Mouse (Mus musculus): ENCODE results near the gene Cops9. TPM values are rescaled to one million over a fixed set of nuclear protein-coding genes. Genes with fewer than 3 reads are reported as not detected.

The Cops9 gene
- polyA plus RNA-seq, 1 experiment from 2014 or later = 396 TPM

DNA sequence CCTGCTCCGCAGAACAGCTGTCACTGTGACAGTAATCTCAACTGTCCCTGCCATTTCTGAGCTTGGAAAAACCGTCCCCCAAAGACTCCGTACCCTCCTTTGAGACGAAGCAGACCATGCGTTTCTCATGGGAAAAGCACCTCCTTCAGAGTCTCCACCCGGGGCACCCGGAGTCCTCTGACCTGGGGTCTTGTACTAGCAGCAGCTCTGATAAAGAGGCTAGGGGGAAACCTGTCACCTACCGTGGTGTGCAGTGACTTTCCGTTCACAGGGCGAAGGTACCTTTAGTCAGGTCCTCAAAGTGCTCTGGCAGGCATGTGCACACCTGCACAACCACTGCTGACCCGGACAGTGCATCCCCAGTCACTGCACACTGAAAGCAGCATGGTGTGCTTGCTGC lies 5.1 kb downstream of the Cops9 start:
- Histone ChIP-seq H3K9me3 (ENCODE audit: control insufficient read depth, low read length) (no peaks in the 10 kb centered on the region), H3K9ac (ENCODE audit: low read length) (no peak overlapping the region), H3K36me3 (ENCODE audit: control insufficient read depth, insufficient read depth, low read length) (peaks cover 11% of the 10 kb centered on the region), H3K4me3 (ENCODE audit: low read depth, low read length) (no peak overlapping the region), H3K4me2 (replicated peaks; ENCODE audit: low read depth) (no peak overlapping the region), H3K27ac (replicated peaks) (no peak overlapping the region), H3K27me3 (ENCODE audit: control insufficient read depth, insufficient read depth, low read length) (no peaks in the 10 kb centered on the region), H3K4me1 (replicated peaks; ENCODE audit: control insufficient read depth, insufficient read depth) (peaks cover 3% of the 10 kb centered on the region; the same call in 1 of the 2 replicates)
- no peak for TF ChIP-seq CTCF (IDR thresholded peaks at IDR 0.05; ENCODE audit: low read depth)
- no peak for TF ChIP-seq EP300 (optimal IDR thresholded peaks at IDR 0.05)
- 91% methylated on average over 11 of the region's 11 CpGs for WGBS
- no peak for DNase-seq (ENCODE audit: low spot score)
- ATAC-seq (ENCODE audit: low FRiP score, low TSS enrichment) = no peak

DNA sequence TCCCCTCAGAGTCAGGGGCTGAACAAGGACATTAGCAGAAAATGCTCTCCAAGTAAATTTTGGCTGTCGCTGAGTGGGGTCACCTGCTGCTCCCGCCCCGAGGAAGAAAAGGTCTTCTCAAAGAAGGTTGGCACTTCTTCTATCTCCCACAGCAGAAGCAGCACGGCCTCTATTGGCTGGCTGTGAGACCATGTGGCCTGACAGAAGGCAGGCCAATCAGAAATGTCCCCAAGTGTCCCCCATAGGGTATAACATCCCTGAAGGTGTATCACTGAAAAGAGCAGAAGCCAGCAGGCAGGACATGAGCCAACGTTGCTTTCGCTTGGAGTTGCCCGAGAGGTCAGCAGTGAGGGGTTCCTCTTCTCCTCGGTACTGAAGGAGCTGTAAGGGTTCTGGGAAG lies 5.8 kb downstream of the Cops9 start:
- TF ChIP-seq CTCF (IDR thresholded peaks at IDR 0.05; ENCODE audit: low read depth) (no peak), EP300 (optimal IDR thresholded peaks at IDR 0.05) (no peak)
- no peak overlapping the region for H3K27ac ChIP-seq (replicated peaks)
- no peak overlapping the region for H3K4me2 ChIP-seq (replicated peaks; ENCODE audit: low read depth)
- H3K4me1 ChIP-seq (replicated peaks; ENCODE audit: control insufficient read depth, insufficient read depth) = peaks cover 3% of the 10 kb centered on the region; the same call in 1 of the 2 replicates
- ATAC-seq (ENCODE audit: low FRiP score, low TSS enrichment) (no peak), DNase-seq (ENCODE audit: low spot score) (no peak)
- no peak overlapping the region for H3K9ac ChIP-seq (ENCODE audit: low read length)
- 81% methylated on average over 8 of the region's 8 CpGs for WGBS
- H3K27me3 ChIP-seq (ENCODE audit: control insufficient read depth, insufficient read depth, low read length) = no peaks in the 10 kb centered on the region
- H3K4me3 ChIP-seq (ENCODE audit: low read depth, low read length) = no peak overlapping the region
- no peaks in the 10 kb centered on the region for H3K9me3 ChIP-seq (ENCODE audit: control insufficient read depth, low read length)
- peaks cover 11% of the 10 kb centered on the region for H3K36me3 ChIP-seq (ENCODE audit: control insufficient read depth, insufficient read depth, low read length)

DNA sequence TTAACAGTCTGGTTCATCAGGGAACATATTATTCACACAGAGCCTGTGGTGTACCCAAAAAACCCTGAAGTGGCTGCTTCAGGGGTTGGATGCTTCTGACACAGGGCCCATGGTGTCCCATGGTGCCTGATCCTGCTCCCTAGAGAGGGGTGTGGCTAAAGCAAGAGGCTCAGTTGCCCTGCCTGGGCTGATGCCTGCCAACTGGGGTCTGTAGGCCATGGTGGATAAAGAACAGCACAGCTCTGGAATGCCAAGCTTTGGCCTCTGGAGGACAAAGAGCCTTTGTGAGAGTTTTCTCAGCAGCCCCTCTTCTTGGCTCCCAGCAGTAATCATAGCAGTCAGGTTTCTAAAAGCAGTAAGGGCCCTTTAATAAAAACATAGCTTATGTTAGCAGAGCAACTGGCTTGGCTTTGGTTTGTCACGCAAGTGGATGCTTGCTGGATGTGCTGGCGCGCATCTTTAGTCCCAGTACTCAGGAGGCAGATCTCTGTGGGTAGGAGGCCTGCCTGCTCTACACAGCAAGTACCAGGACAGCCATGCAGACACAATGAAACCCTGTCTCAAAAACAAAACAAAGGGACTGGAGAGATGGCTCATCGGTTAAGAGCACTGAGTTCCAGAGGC lies 6.7 kb downstream of the Cops9 start:
- H3K27ac ChIP-seq (replicated peaks) = no peak overlapping the region
- WGBS = 70% methylated on average over 4 of the region's 4 CpGs
- H3K4me1 ChIP-seq (replicated peaks; ENCODE audit: control insufficient read depth, insufficient read depth) = no peaks in the 10 kb centered on the region
- peaks cover 11% of the 10 kb centered on the region for H3K36me3 ChIP-seq (ENCODE audit: control insufficient read depth, insufficient read depth, low read length)
- no peaks in the 10 kb centered on the region for H3K27me3 ChIP-seq (ENCODE audit: control insufficient read depth, insufficient read depth, low read length)
- ATAC-seq (ENCODE audit: low FRiP score, low TSS enrichment) (no peak), DNase-seq (ENCODE audit: low spot score) (no peak)
- H3K4me2 ChIP-seq (replicated peaks; ENCODE audit: low read depth) = no peak overlapping the region
- no peaks in the 10 kb centered on the region for H3K9me3 ChIP-seq (ENCODE audit: control insufficient read depth, low read length)
- H3K4me3 ChIP-seq (ENCODE audit: low read depth, low read length) = no peak overlapping the region
- H3K9ac ChIP-seq (ENCODE audit: low read length) = no peak overlapping the region
- TF ChIP-seq CTCF (IDR thresholded peaks at IDR 0.05; ENCODE audit: low read depth) (no peak), EP300 (optimal IDR thresholded peaks at IDR 0.05) (no peak)

DNA sequence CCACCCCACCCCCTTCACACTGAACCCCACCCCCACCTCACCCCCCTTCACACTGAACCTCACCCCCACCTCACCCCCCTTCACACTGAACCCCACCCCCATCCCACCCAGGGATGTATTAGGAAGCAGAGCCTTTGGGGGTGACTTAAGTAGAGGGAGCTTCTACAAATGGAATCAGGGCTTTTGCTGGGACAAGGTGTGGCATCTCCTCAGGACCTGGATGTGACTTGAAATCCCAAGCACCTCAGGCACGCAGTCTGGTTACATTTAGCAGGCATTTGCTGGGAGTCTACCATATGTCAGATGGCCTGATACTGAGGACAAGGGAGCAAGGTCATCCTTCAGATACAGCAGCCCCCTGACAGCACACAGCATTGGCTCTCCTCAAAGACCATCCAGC lies 7.2 kb downstream of the Cops9 start:
- H3K4me2 ChIP-seq (replicated peaks; ENCODE audit: low read depth) = no peak overlapping the region
- H3K27ac ChIP-seq (replicated peaks) = no peak overlapping the region
- no peak overlapping the region for H3K4me3 ChIP-seq (ENCODE audit: low read depth, low read length)
- H3K27me3 ChIP-seq (ENCODE audit: control insufficient read depth, insufficient read depth, low read length) = no peaks in the 10 kb centered on the region
- H3K4me1 ChIP-seq (replicated peaks; ENCODE audit: control insufficient read depth, insufficient read depth) = no peaks in the 10 kb centered on the region
- H3K9ac ChIP-seq (ENCODE audit: low read length) = no peak overlapping the region
- DNase-seq (ENCODE audit: low spot score) (no peak), ATAC-seq (ENCODE audit: low FRiP score, low TSS enrichment) (no peak)
- H3K9me3 ChIP-seq (ENCODE audit: control insufficient read depth, low read length) = no peaks in the 10 kb centered on the region
- peaks cover 11% of the 10 kb centered on the region for H3K36me3 ChIP-seq (ENCODE audit: control insufficient read depth, insufficient read depth, low read length)
- TF ChIP-seq CTCF (IDR thresholded peaks at IDR 0.05; ENCODE audit: low read depth) (no peak), EP300 (optimal IDR thresholded peaks at IDR 0.05) (no peak)
- 67% methylated on average over 1 of the region's 1 CpGs for whole genome bisulfite sequencing

DNA sequence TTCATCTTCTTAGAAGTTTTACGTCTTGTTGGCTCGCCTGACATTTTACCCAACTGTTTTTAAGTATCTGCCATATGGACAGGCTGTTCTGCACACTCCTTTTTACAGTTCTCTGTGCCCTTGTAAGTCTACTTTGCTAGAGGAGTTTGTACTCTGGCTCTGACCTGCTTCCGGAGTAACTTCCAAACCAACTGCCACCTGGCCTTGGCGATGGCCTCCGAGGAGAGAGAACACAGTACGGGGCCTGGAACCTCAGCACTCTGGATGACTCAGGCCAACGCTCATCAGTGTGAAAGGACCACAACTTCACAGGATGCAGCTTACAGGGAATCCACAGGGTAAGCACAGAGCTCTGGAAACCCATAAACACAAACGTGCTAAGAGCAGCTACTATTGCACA lies 8.1 kb downstream of the Cops9 start:
- H3K4me2 ChIP-seq (replicated peaks; ENCODE audit: low read depth) = no peak overlapping the region
- no peaks in the 10 kb centered on the region for H3K27me3 ChIP-seq (ENCODE audit: control insufficient read depth, insufficient read depth, low read length)
- no peak overlapping the region for H3K4me3 ChIP-seq (ENCODE audit: low read depth, low read length)
- no peaks in the 10 kb centered on the region for H3K9me3 ChIP-seq (ENCODE audit: control insufficient read depth, low read length)
- no peak overlapping the region for H3K27ac ChIP-seq (replicated peaks)
- TF ChIP-seq CTCF (IDR thresholded peaks at IDR 0.05; ENCODE audit: low read depth) = no peak
- no peak for TF ChIP-seq EP300 (optimal IDR thresholded peaks at IDR 0.05)
- peaks cover 8% of the 10 kb centered on the region for H3K36me3 ChIP-seq (ENCODE audit: control insufficient read depth, insufficient read depth, low read length)
- WGBS = 84% methylated on average over 8 of the region's 8 CpGs
- DNase-seq (ENCODE audit: low spot score) (no peak), ATAC-seq (ENCODE audit: low FRiP score, low TSS enrichment) (no peak)
- no peak overlapping the region for H3K9ac ChIP-seq (ENCODE audit: low read length)
- no peaks in the 10 kb centered on the region for H3K4me1 ChIP-seq (replicated peaks; ENCODE audit: control insufficient read depth, insufficient read depth)

DNA sequence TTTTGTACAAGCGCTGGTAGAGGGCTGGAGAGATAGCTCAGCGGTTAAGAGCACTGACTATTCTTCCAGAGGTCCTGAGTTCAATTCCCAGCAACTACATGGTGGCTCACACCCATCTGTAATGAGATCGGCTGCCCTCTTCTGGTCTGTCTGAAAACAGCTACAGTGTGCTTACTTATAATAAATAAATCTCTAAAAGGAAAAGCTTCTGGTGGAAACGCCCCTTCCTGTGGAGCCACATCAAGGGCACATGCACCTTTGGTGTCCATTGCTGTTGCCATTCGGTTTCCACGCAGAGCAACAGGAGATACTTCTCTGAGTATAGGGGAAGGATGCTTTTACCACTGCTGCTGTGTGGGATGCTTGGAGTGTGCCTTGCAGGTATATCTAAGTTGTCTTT lies 8.8 kb downstream of the Cops9 start:
- 59% methylated on average over 6 of the region's 6 CpGs for WGBS
- peaks cover 8% of the 10 kb centered on the region for H3K36me3 ChIP-seq (ENCODE audit: control insufficient read depth, insufficient read depth, low read length)
- H3K27me3 ChIP-seq (ENCODE audit: control insufficient read depth, insufficient read depth, low read length) = no peaks in the 10 kb centered on the region
- no peaks in the 10 kb centered on the region for H3K4me1 ChIP-seq (replicated peaks; ENCODE audit: control insufficient read depth, insufficient read depth)
- H3K4me3 ChIP-seq (ENCODE audit: low read depth, low read length) = no peak overlapping the region
- ATAC-seq (ENCODE audit: low FRiP score, low TSS enrichment) (no peak), DNase-seq (ENCODE audit: low spot score) (no peak)
- H3K9ac ChIP-seq (ENCODE audit: low read length) = no peak overlapping the region
- H3K4me2 ChIP-seq (replicated peaks; ENCODE audit: low read depth) = no peak overlapping the region
- H3K9me3 ChIP-seq (ENCODE audit: control insufficient read depth, low read length) = no peaks in the 10 kb centered on the region
- H3K27ac ChIP-seq (replicated peaks) = no peak overlapping the region
- TF ChIP-seq EP300 (optimal IDR thresholded peaks at IDR 0.05) = no peak
- no peak; the same call in 1 of the 2 replicates for TF ChIP-seq CTCF (IDR thresholded peaks at IDR 0.05; ENCODE audit: low read depth)

Data from stomach, postnatal 0 days (tissue).